Mouse (Mus musculus) liver, adult 2 months (tissue): ENCODE results near the gene Klf13.

Experiments
- CTCF ChIP-seq: fragments of 200-500 bp; IDR thresholded peaks from 2 replicates; pipeline ENCODE4 v1.5.1; 2011; ENCODE audit warnings: low read depth, low read length, control low read depth
- POLR2A ChIP-seq: fragments of 200-500 bp; IDR thresholded peaks from 2 replicates; pipeline ENCODE4 v1.6.1; 2011; ENCODE audit warnings: low read length, control low read depth; ENCODE audit not compliant: insufficient read depth; ENCODE audit errors: extremely low read depth

DNA sequence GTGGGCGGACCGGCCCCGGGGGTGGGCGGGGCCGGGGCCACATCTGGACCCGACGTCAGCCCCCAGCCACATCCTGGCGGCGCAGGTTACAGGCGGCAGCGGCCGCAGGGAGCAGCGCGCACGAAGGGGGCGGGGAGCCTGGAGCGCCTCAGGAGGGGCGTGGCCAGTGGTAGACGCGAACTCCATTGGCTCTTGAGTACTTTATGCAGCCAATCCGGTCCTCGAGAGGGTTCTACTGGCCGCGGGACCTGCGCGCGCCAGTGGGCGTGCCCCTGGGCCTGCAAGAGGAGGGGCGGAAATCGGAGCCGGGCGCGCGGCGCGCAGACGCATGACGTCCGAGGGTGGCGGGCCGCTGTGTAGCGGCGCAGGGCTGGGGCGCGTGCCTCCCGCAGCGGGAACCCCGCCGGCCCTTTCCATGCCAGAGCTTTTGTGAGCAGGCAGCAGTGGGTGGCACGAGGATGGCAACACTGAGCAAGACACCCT lies at the start of gene Klf13:
- TF ChIP-seq POLR2A (peak; percentile 79), CTCF (no peak)
